ENCODE assay signal across 8 mouse cellular contexts in the genomic region with DNA sequence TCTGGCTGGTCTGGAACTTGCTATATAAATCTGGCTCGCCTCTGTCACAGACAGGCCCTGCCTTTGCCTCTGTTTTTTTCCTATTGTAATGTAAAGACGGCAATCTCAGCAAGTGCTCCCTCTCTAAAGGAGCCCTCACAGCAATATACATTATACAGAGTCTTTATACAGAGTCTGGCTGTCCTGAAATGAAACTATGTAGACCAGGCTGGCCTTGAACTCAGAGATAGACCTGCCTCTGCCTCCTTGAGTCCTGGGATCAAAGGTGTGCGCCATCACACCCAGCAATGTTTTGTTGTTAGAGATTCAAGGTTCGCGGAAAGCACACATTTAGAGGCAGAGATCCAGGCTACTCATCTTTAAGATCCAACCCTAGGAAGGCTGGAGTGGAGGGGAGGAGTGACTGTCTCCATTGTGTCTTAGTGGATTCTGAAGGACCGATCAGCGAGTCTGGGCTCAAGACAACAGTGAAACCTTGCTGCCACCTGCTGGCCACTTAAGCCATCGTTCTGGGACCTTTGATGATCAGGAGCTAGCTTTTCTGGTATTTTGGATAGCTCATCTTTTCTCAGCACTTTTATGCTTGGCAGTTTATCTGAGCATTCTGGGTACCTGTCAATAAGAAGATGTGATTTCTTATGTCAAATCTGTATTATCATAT. TPM values are rescaled to one million over a fixed set of nuclear protein-coding genes. Genes with fewer than 3 reads are reported as not detected.
DNase-seq lines count a peak whose midpoint lies in the region; ATAC-seq lines count a peak whose summit lies in the region.

No protein-coding gene starts in this region.

- no peaks in the 10 kb centered on the region for H3K36me3 ChIP-seq in kidney, embryonic 16.5 days (ENCODE audit: insufficient read depth, low read length)
- H3K36me3 ChIP-seq in liver, embryonic 11.5 days (ENCODE audit: control insufficient read depth, insufficient read depth, low read length) = no peaks in the 10 kb centered on the region

- no peak overlapping the region for H3K4me3 ChIP-seq in kidney, embryonic 16.5 days (ENCODE audit: low read length)
- no peak overlapping the region for H3K4me3 ChIP-seq in liver, embryonic 11.5 days (ENCODE audit: low read depth, low read length)

- 50% methylated on average over 8 of the region's 8 CpGs for WGBS in kidney, embryonic 16.5 days
- WGBS in liver, embryonic 11.5 days = 42% methylated on average over 8 of the region's 8 CpGs

- H3K27ac ChIP-seq in kidney, embryonic 16.5 days (ENCODE audit: low read length) = no peak overlapping the region
- H3K27ac ChIP-seq in liver, embryonic 11.5 days (ENCODE audit: low read depth, low read length) = no peak overlapping the region

- peak; percentile 58; the same call in 1 of the 2 replicates for ATAC-seq in kidney, embryonic 16.5 days (ENCODE audit: low FRiP score, low TSS enrichment)
- 0 out of 2 replicates have a peak, but pooled peaks have one; percentile 24 for ATAC-seq in liver, embryonic 11.5 days (replicated peaks; ENCODE audit: low FRiP score)

- H3K9me3 ChIP-seq in kidney, embryonic 16.5 days (ENCODE audit: low read length) = no peaks in the 10 kb centered on the region
- H3K9me3 ChIP-seq in liver, embryonic 11.5 days (ENCODE audit: control insufficient read depth, low read length) = no peaks in the 10 kb centered on the region

- H3K4me2 ChIP-seq in kidney, embryonic 16.5 days (replicated peaks; ENCODE audit: low read depth, low read length) = no peak overlapping the region
- no peak overlapping the region for H3K4me2 ChIP-seq in liver, embryonic 11.5 days

- DNase-seq in CD4-positive, CD25-positive, alpha-beta regulatory T cell, adult 2 months (ENCODE audit: low read depth, low spot score) = peak; percentile 88
- DNase-seq in adrenal gland, postnatal 25 days = peak; percentile 81
- DNase-seq in embryo, embryonic 9.5 days (ENCODE audit: extremely low spot score) = peak; percentile 73
- peak; percentile 70 for DNase-seq in heart, adult 8-10 months (ENCODE audit: low spot score)
- DNase-seq in liver, embryonic 11.5 days (ENCODE audit: low spot score) = peak; percentile 54
- peak; percentile 79 for DNase-seq in neural tube, embryonic 10.5 days (ENCODE audit: extremely low spot score, low spot score)
- peak; percentile 66 to 87 for DNase-seq in spleen, postnatal 4 days (ENCODE audit: low spot score in 2 of 2)

- peaks cover 5% of the 10 kb centered on the region for H3K4me1 ChIP-seq in kidney, embryonic 16.5 days (ENCODE audit: insufficient read depth, low read length)
- peaks cover 2% of the 10 kb centered on the region; the same call in 1 of the 2 replicates for H3K4me1 ChIP-seq in liver, embryonic 11.5 days (replicated peaks; ENCODE audit: control insufficient read depth, insufficient read depth, low read length)

- H3K9ac ChIP-seq in kidney, embryonic 16.5 days (replicated peaks; ENCODE audit: low read length) = no peak overlapping the region
- H3K9ac ChIP-seq in liver, embryonic 11.5 days (ENCODE audit: low read depth, low read length) = no peak overlapping the region

- no peaks in the 10 kb centered on the region for H3K27me3 ChIP-seq in kidney, embryonic 16.5 days (ENCODE audit: insufficient read depth, low read length)
- H3K27me3 ChIP-seq in liver, embryonic 11.5 days (replicated peaks; ENCODE audit: control insufficient read depth, insufficient read depth, low read length) = no peaks in the 10 kb centered on the region

RNA-seq across cellular contexts. Expression of gene Sod1, which starts 34.5 kb away (rescaled TPM):
- total RNA-seq in adrenal gland, postnatal 25 days (2021) = 1,418 and 1,524 TPM in 2 replicates
- 100 to 1,000 TPM; 552 to 637 (median 573) TPM for total RNA-seq in heart, adult 8-10 months (2022)
- 1,053 and 1,127 TPM in 2 replicates for polyA plus RNA-seq in kidney, embryonic 16.5 days (2015; fragmentation: Nextera tagmentation; extraction: Ambion mirVana)
- 1,899 and 2,008 TPM in 2 replicates for polyA plus RNA-seq in liver, embryonic 11.5 days (2014; fragmentation: Nextera tagmentation; extraction: Ambion mirVana)

RNA-seq across cellular contexts. Expression of gene Tiam1, which starts 42.5 kb away (rescaled TPM):
- total RNA-seq in adrenal gland, postnatal 25 days (2021) = 80.4 and 89.0 TPM in 2 replicates
- total RNA-seq in heart, adult 8-10 months (2022) = 1 to 10 TPM; 4.7 to 7.3 (median 6.7) TPM
- polyA plus RNA-seq in kidney, embryonic 16.5 days (2015; fragmentation: Nextera tagmentation; extraction: Ambion mirVana) = 11.5 and 16.1 TPM in 2 replicates
- 10.7 and 17.2 TPM in 2 replicates for polyA plus RNA-seq in liver, embryonic 11.5 days (2014; fragmentation: Nextera tagmentation; extraction: Ambion mirVana)
